Mouse (Mus musculus): ENCODE results near the gene Poldip2. TPM values are rescaled to one million over a fixed set of nuclear protein-coding genes. Genes with fewer than 3 reads are reported as not detected.

Poldip2 gene
- polyA plus RNA-seq, 1 experiment from 2014 or later, result 65.8 TPM

- Histone ChIP-seq H3K4me3 (ENCODE audit: low read depth, low read length) (no peak overlapping the region), H3K9me3 (ENCODE audit: control insufficient read depth) (no peaks in the 10 kb centered on the region), H3K4me2 (replicated peaks; ENCODE audit: low read depth) (no peak overlapping the region), H3K27me3 (replicated peaks; ENCODE audit: control insufficient read depth, insufficient read depth, low read length) (no peaks in the 10 kb centered on the region), H3K27ac (ENCODE audit: low read depth, low read length) (peak overlapping the region; percentile 28; the same call in 1 of the 2 replicates), H3K4me1 (replicated peaks; ENCODE audit: control insufficient read depth, insufficient read depth, low read length) (0 out of 2 replicates have a peak, but pooled peaks cover 14% of the 10 kb centered on the region), H3K9ac (ENCODE audit: low read depth, low read length) (no peak overlapping the region), H3K36me3 (ENCODE audit: control insufficient read depth, insufficient read depth) (no peaks in the 10 kb centered on the region)
- WGBS, result 37% methylated on average over 8 of the region's 8 CpGs
- peak; percentile 83 for TF ChIP-seq CTCF (IDR thresholded peaks at IDR 0.05; ENCODE audit: low read depth)
- ATAC-seq, result peak; percentile 34
These were observed 45.2 kb downstream of the Poldip2 start for GRCm38 (mm10) chr11:78557241-78557640.

- no peak overlapping the region for H3K4me2 ChIP-seq (replicated peaks; ENCODE audit: low read depth)
- TF ChIP-seq CTCF (IDR thresholded peaks at IDR 0.05; ENCODE audit: low read depth), result peak; percentile 93
- WGBS, result 12% methylated on average over 4 of the region's 4 CpGs
These were observed 48.5 kb downstream of the Poldip2 start for GRCm38 (mm10) chr11:78560447-78560846.

GRCm38 (mm10) chr11:78566775-78567174 lies 54.8 kb downstream of the Poldip2 start:
- no peaks in the 10 kb centered on the region for H3K4me1 ChIP-seq (replicated peaks; ENCODE audit: control insufficient read depth, insufficient read depth, low read length)
- ATAC-seq, result no peak
- no peak overlapping the region for H3K9ac ChIP-seq (ENCODE audit: low read depth, low read length)
- H3K36me3 ChIP-seq (ENCODE audit: control insufficient read depth, insufficient read depth), result peaks cover 15% of the 10 kb centered on the region
- no peak overlapping the region for H3K4me3 ChIP-seq (ENCODE audit: low read depth, low read length)
- H3K4me2 ChIP-seq (replicated peaks; ENCODE audit: low read depth), result no peak overlapping the region
- WGBS, result 49% methylated on average over 6 of the region's 6 CpGs
- TF ChIP-seq CTCF (IDR thresholded peaks at IDR 0.05; ENCODE audit: low read depth), result no peak
- H3K9me3 ChIP-seq (ENCODE audit: control insufficient read depth), result no peaks in the 10 kb centered on the region
- no peaks in the 10 kb centered on the region for H3K27me3 ChIP-seq (replicated peaks; ENCODE audit: control insufficient read depth, insufficient read depth, low read length)
- H3K27ac ChIP-seq (ENCODE audit: low read depth, low read length), result peak overlapping the region; percentile 21; the same call in 1 of the 2 replicates

More at GRCm38 (mm10) chr11:78560447-78560846, 48.5 kb downstream of the Poldip2 start:
- H3K9me3 ChIP-seq (ENCODE audit: control insufficient read depth), result no peaks in the 10 kb centered on the region
- H3K4me1 ChIP-seq (replicated peaks; ENCODE audit: control insufficient read depth, insufficient read depth, low read length), result 0 out of 2 replicates have a peak, but pooled peaks cover 8% of the 10 kb centered on the region
- peak; percentile 37; the same call in 1 of the 2 replicates for ATAC-seq
- no peak overlapping the region for H3K27ac ChIP-seq (ENCODE audit: low read depth, low read length)
- H3K36me3 ChIP-seq (ENCODE audit: control insufficient read depth, insufficient read depth), result no peaks in the 10 kb centered on the region
- H3K27me3 ChIP-seq (replicated peaks; ENCODE audit: control insufficient read depth, insufficient read depth, low read length), result no peaks in the 10 kb centered on the region
- no peak overlapping the region for H3K4me3 ChIP-seq (ENCODE audit: low read depth, low read length)
- no peak overlapping the region for H3K9ac ChIP-seq (ENCODE audit: low read depth, low read length)

GRCm38 (mm10) chr11:78567614-78568013 lies 55.6 kb downstream of the Poldip2 start:
- H3K9ac ChIP-seq (ENCODE audit: low read depth, low read length), result no peak overlapping the region
- WGBS, result 86% methylated on average over 6 of the region's 6 CpGs

GRCm38 (mm10) chr11:78568827-78569226 lies 56.8 kb downstream of the Poldip2 start:
- no peak for ATAC-seq
- 89% methylated on average over 10 of the region's 10 CpGs for WGBS

More at GRCm38 (mm10) chr11:78567614-78568013, 55.6 kb downstream of the Poldip2 start:
- no peak overlapping the region for H3K4me2 ChIP-seq (replicated peaks; ENCODE audit: low read depth)
- H3K4me1 ChIP-seq (replicated peaks; ENCODE audit: control insufficient read depth, insufficient read depth, low read length), result no peaks in the 10 kb centered on the region
- no peaks in the 10 kb centered on the region for H3K9me3 ChIP-seq (ENCODE audit: control insufficient read depth)
- ATAC-seq, result no peak
- no peaks in the 10 kb centered on the region for H3K27me3 ChIP-seq (replicated peaks; ENCODE audit: control insufficient read depth, insufficient read depth, low read length)
- TF ChIP-seq CTCF (IDR thresholded peaks at IDR 0.05; ENCODE audit: low read depth), result no peak
- H3K36me3 ChIP-seq (ENCODE audit: control insufficient read depth, insufficient read depth), result peaks cover 23% of the 10 kb centered on the region
- no peak overlapping the region for H3K4me3 ChIP-seq (ENCODE audit: low read depth, low read length)
- H3K27ac ChIP-seq (ENCODE audit: low read depth, low read length), result no peak overlapping the region

GRCm38 (mm10) chr11:78569806-78570205 lies 57.8 kb downstream of the Poldip2 start:
- Histone ChIP-seq H3K27ac (ENCODE audit: low read depth, low read length) (no peak overlapping the region), H3K4me2 (replicated peaks; ENCODE audit: low read depth) (no peak overlapping the region), H3K4me1 (replicated peaks; ENCODE audit: control insufficient read depth, insufficient read depth, low read length) (no peaks in the 10 kb centered on the region), H3K4me3 (ENCODE audit: low read depth, low read length) (no peak overlapping the region), H3K9me3 (ENCODE audit: control insufficient read depth) (no peaks in the 10 kb centered on the region), H3K36me3 (ENCODE audit: control insufficient read depth, insufficient read depth) (peaks cover 32% of the 10 kb centered on the region), H3K9ac (ENCODE audit: low read depth, low read length) (no peak overlapping the region), H3K27me3 (replicated peaks; ENCODE audit: control insufficient read depth, insufficient read depth, low read length) (no peaks in the 10 kb centered on the region)
- 68% methylated on average over 3 of the region's 3 CpGs for WGBS
- ATAC-seq, result no peak
- TF ChIP-seq CTCF (IDR thresholded peaks at IDR 0.05; ENCODE audit: low read depth), result no peak

More at GRCm38 (mm10) chr11:78568827-78569226, 56.8 kb downstream of the Poldip2 start:
- TF ChIP-seq CTCF (IDR thresholded peaks at IDR 0.05; ENCODE audit: low read depth), result no peak
- H3K27ac ChIP-seq (ENCODE audit: low read depth, low read length), result no peak overlapping the region
- H3K4me1 ChIP-seq (replicated peaks; ENCODE audit: control insufficient read depth, insufficient read depth, low read length), result no peaks in the 10 kb centered on the region
- H3K36me3 ChIP-seq (ENCODE audit: control insufficient read depth, insufficient read depth), result peaks cover 30% of the 10 kb centered on the region
- H3K27me3 ChIP-seq (replicated peaks; ENCODE audit: control insufficient read depth, insufficient read depth, low read length), result no peaks in the 10 kb centered on the region
- H3K4me3 ChIP-seq (ENCODE audit: low read depth, low read length), result no peak overlapping the region
- H3K4me2 ChIP-seq (replicated peaks; ENCODE audit: low read depth), result no peak overlapping the region
- no peak overlapping the region for H3K9ac ChIP-seq (ENCODE audit: low read depth, low read length)
- H3K9me3 ChIP-seq (ENCODE audit: control insufficient read depth), result no peaks in the 10 kb centered on the region
